Mouse (Mus musculus): ENCODE measurements around the gene Tomm20.

GRCm38 (mm10) chr8:126935387-126935786, 10.3 kb downstream of the Tomm20 start:
- no peak for TF ChIP-seq CTCF (IDR thresholded peaks at IDR 0.05; ENCODE audit: low read depth)
- no peak for TF ChIP-seq EP300 (optimal IDR thresholded peaks at IDR 0.05)
